Mouse (Mus musculus) ES-E14 (cell line): Measurements from ENCODE around the gene Ero1lb.
"Not testable (repeated sequence)": the region's sequence is repeated elsewhere in the genome, so short reads cannot be mapped to it uniquely, and the experiment has no call there.

Source experiments
- CHD2 ChIP-seq: IDR thresholded peaks from 2 replicates; pipeline ENCODE4 v1.6.1; 2014; ENCODE audit warnings: mild to moderate bottlenecking, low read depth, low read length, inconsistent platforms
- HCFC1 ChIP-seq: IDR thresholded peaks from 2 replicates; pipeline ENCODE4 v1.6.1; 2012; ENCODE audit warnings: low read length, inconsistent platforms, borderline replicate concordance; ENCODE audit not compliant: insufficient read depth
- MAFK ChIP-seq: IDR thresholded peaks from 2 replicates; pipeline ENCODE4 v1.6.1; 2014; ENCODE audit warnings: mild to moderate bottlenecking, low read depth, low read length, inconsistent platforms; ENCODE audit not compliant: insufficient read depth
- ZNF384 ChIP-seq: IDR thresholded peaks from 2 replicates; pipeline ENCODE4 v1.6.1; 2012; ENCODE audit warnings: low read depth, low read length, inconsistent platforms

GRCm38 (mm10) chr13:12650020-12650876 is 84.6 kb downstream of the Ero1lb start:
- TF ChIP-seq CHD2, MAFK, HCFC1, ZNF384: not testable (repeated sequence)
